Mouse (Mus musculus) C2C12 (cell line): Measurements from ENCODE around the gene Ccdc78.

Source experiments
- CTCF ChIP-seq: IDR thresholded peaks from one replicate; pipeline ENCODE4 v1.5.1; 2011; ENCODE audit not compliant: control insufficient read depth, insufficient read depth, insufficient read length
- FOSL1 ChIP-seq: IDR thresholded peaks from one replicate; pipeline ENCODE4 v1.8.0; 2011; ENCODE audit warnings: mild to moderate bottlenecking, low read length; ENCODE audit not compliant: poor library complexity, insufficient read depth, severe bottlenecking
- MAX ChIP-seq: IDR thresholded peaks from one replicate; pipeline ENCODE4 v1.6.1; 2011; ENCODE audit warnings: mild to moderate bottlenecking, control low read depth
- MYOD1 ChIP-seq: IDR thresholded peaks from one replicate; pipeline ENCODE4 v1.6.1; 2011; ENCODE audit warnings: low read depth; ENCODE audit not compliant: control insufficient read depth, insufficient read length
- MYOG ChIP-seq: IDR thresholded peaks from one replicate; pipeline ENCODE4 v1.6.1; 2011; ENCODE audit not compliant: control insufficient read depth, insufficient read length; ENCODE audit errors: extremely low read depth
- USF1 ChIP-seq: IDR thresholded peaks from one replicate; pipeline ENCODE4 v1.6.1; 2011; ENCODE audit warnings: low read depth, mild to moderate bottlenecking, control low read depth, moderate library complexity

DNA sequence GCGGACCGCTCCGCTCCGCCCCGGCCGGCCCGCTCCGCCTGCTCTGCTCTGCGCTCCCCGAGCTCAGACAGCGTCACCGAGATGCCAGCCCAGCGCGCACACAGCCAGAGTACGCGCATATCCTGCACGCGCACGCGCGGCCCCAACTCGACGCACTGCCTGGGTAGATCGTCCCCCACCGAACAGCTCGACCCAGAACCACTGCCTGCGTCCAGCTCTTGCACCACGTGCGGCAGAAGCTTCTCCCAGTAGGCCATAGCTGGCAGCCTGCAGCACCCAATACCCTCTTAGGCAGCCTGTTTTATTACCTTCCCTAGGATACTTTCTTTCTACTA, 50.7 kb downstream of the Ccdc78 start, which contains the start of gene Rhbdl1:
- TF ChIP-seq CTCF (no peak), USF1 (no peak), MAX (no peak), MYOG (no peak), FOSL1 (no peak), MYOD1 (no peak)
